In the genomic region with DNA sequence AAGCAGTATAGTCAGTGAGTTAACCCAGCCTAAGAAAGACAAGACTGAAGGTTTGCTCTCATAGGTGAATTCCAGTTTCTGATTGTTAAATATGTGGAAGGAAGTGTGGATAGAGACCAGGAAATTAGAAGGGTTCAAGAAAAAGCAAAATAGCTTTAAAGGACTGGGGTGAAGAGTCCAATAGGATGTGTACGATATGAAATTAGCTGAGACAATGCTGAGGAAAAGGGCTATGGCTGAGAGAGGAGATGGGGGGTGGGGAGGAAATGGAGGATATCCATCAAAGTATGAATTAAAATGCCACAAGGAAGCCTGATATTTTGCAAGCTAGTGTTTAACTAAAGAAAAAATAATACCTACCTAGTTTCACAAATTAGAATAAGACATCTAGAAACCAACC, we compare ENCODE assay signal across 27 mouse cellular contexts.
A peak's percentile ranks its signal among the peaks of the same experiment; 100 is the strongest.
DNase-seq lines count a peak whose midpoint lies in the region; ATAC-seq and TF ChIP-seq lines count a peak whose summit lies in the region.
"Had no signal": no experiment of that assay in that cellular context is flagged by ENCODE, and none has a peak within 500 bp of the region (broad histone marks: within the 10 kb centered on the region; RNA-seq: fewer than 3 reads in every experiment).

No protein-coding gene starts in this region.

- H3K4me1 ChIP-seq in kidney, adult 2 months (ENCODE audit: control insufficient read depth, insufficient read depth, low read length), result no peaks in the 10 kb centered on the region
- no peaks in the 10 kb centered on the region for H3K4me1 ChIP-seq in kidney, embryonic 16.5 days (ENCODE audit: insufficient read depth, low read length)
- peaks cover 3% of the 10 kb centered on the region; the same call in 1 of the 2 replicates for H3K4me1 ChIP-seq in lung, embryonic 16.5 days (replicated peaks; ENCODE audit: control insufficient read depth, insufficient read depth, low read length)
- H3K4me1 ChIP-seq: forebrain, embryonic 10.5 days; forebrain, embryonic 13.5 days; hindbrain, embryonic 10.5 days; hindbrain, embryonic 13.5 days had no signal

- no peak overlapping the region for H3K4me2 ChIP-seq in kidney, embryonic 16.5 days (replicated peaks; ENCODE audit: low read depth, low read length)
- H3K4me2 ChIP-seq in lung, embryonic 16.5 days (ENCODE audit: low read depth, low read length), result no peak overlapping the region
- H3K4me2 ChIP-seq: forebrain, embryonic 13.5 days; heart, embryonic 11.5 days; heart, embryonic 15.5 days; hindbrain, embryonic 13.5 days had no signal

- no peak for TF ChIP-seq POLR2A in kidney, adult 2 months (IDR thresholded peaks at IDR 0.05; ENCODE audit: low read depth, low read length)

- ATAC-seq in kidney, embryonic 16.5 days (ENCODE audit: low FRiP score, low TSS enrichment), result no peak
- peak; percentile 51 for ATAC-seq in lung, embryonic 16.5 days (ENCODE audit: low read depth)
- ATAC-seq: forebrain, embryonic 13.5 days; forebrain, embryonic 16.5 days; Patski had no signal

- peak; percentile 46 for DNase-seq in kidney, adult 2 months
- no peak for DNase-seq in kidney, adult 18-20 months
- DNase-seq in kidney, postnatal 14 days, result peak; percentile 29
- no peak for DNase-seq in lung, postnatal 25 days (ENCODE audit: low spot score)
- peak; percentile 34 for DNase-seq in lung, postnatal 36 days
- DNase-seq in lung, postnatal 4 days, result no peak
- DNase-seq: adrenal gland, postnatal 10 days; B cell, adult 2 months; cerebellum, adult 18-20 months; cerebellum, adult 9-10 months; cerebellum, postnatal 14 days; gastrocnemius, postnatal 10 days; gastrocnemius, postnatal 36 days; heart, postnatal 10 days; heart, postnatal 36 days had no signal

- no peaks in the 10 kb centered on the region for H3K27me3 ChIP-seq in kidney, adult 2 months (replicated peaks; ENCODE audit: control insufficient read depth, insufficient read depth, low read length)
- no peaks in the 10 kb centered on the region for H3K27me3 ChIP-seq in kidney, embryonic 16.5 days (ENCODE audit: insufficient read depth, low read length)
- no peaks in the 10 kb centered on the region for H3K27me3 ChIP-seq in lung, embryonic 16.5 days (ENCODE audit: control insufficient read depth, insufficient read depth, low read depth, low read length)
- H3K27me3 ChIP-seq: CH12.LX; forebrain, embryonic 13.5 days; heart, embryonic 15.5 days; hindbrain, embryonic 13.5 days; Patski had no signal

- H3K9ac ChIP-seq in kidney, embryonic 16.5 days (replicated peaks; ENCODE audit: low read length), result no peak overlapping the region
- H3K9ac ChIP-seq in lung, embryonic 16.5 days (ENCODE audit: low read length), result no peak overlapping the region
- H3K9ac ChIP-seq: forebrain, embryonic 13.5 days; heart, embryonic 15.5 days; hindbrain, embryonic 13.5 days had no signal

- no peak for TF ChIP-seq CTCF in kidney, adult 2 months (conservative IDR thresholded peaks at IDR 0.05; ENCODE audit: insufficient read depth, insufficient read length, low read depth, low read length)

- H3K4me3 ChIP-seq in kidney, adult 2 months (ENCODE audit: insufficient read depth, low read depth, low read length), result no peak overlapping the region
- no peak overlapping the region for H3K4me3 ChIP-seq in kidney, embryonic 16.5 days (ENCODE audit: low read length)
- no peak overlapping the region for H3K4me3 ChIP-seq in lung, embryonic 16.5 days (ENCODE audit: low read length)
- H3K4me3 ChIP-seq: forebrain, embryonic 10.5 days; forebrain, embryonic 13.5 days; heart, embryonic 15.5 days; hindbrain, embryonic 10.5 days; hindbrain, embryonic 13.5 days had no signal

- no peaks in the 10 kb centered on the region for H3K9me3 ChIP-seq in kidney, embryonic 16.5 days (ENCODE audit: low read length)
- no peaks in the 10 kb centered on the region for H3K9me3 ChIP-seq in lung, embryonic 16.5 days (ENCODE audit: control insufficient read depth, low read length)
- H3K9me3 ChIP-seq: forebrain, embryonic 10.5 days; forebrain, embryonic 13.5 days; G1E; heart, embryonic 15.5 days; hindbrain, embryonic 10.5 days; hindbrain, embryonic 13.5 days had no signal

- no peaks in the 10 kb centered on the region for H3K36me3 ChIP-seq in kidney, adult 2 months (ENCODE audit: control insufficient read depth, insufficient read depth, low read length)
- H3K36me3 ChIP-seq in kidney, embryonic 16.5 days (ENCODE audit: insufficient read depth, low read length), result no peaks in the 10 kb centered on the region
- H3K36me3 ChIP-seq in lung, embryonic 16.5 days (ENCODE audit: control insufficient read depth, insufficient read depth, low read length), result no peaks in the 10 kb centered on the region
- H3K36me3 ChIP-seq: forebrain, embryonic 10.5 days; G1E; heart, embryonic 15.5 days; hindbrain, embryonic 10.5 days; hindbrain, embryonic 13.5 days had no signal

- WGBS in kidney, adult 2 months, result 67% methylated on average over 1 of the region's 1 CpGs
- 71% methylated on average over 1 of the region's 1 CpGs for WGBS in kidney, embryonic 16.5 days
- WGBS in lung, embryonic 16.5 days, result 55% methylated on average over 1 of the region's 1 CpGs

- H3K27ac ChIP-seq in kidney, adult 2 months (ENCODE audit: insufficient read depth, low read depth, low read length), result no peak overlapping the region
- no peak overlapping the region for H3K27ac ChIP-seq in kidney, embryonic 16.5 days (ENCODE audit: low read length)
- no peak overlapping the region for H3K27ac ChIP-seq in lung, embryonic 16.5 days (ENCODE audit: low read length)
- H3K27ac ChIP-seq: forebrain, embryonic 10.5 days; forebrain, embryonic 13.5 days; heart, embryonic 15.5 days; hindbrain, embryonic 10.5 days; hindbrain, embryonic 13.5 days had no signal

Comparison
In these comparisons a context has a peak if more than half of its experiments do, and no peak if none do; other contexts are left out.
1. DNase-seq: peak in kidney, adult 2 months (single experiment), kidney, postnatal 14 days (single experiment) and lung, postnatal 36 days (single experiment); none in kidney, adult 18-20 months (single experiment), lung, postnatal 25 days (single experiment) and lung, postnatal 4 days (0 of 2).